Mouse (Mus musculus) c-Kit-positive CD71-negative TER-119-negative erythroid progenitor cells, embryonic 14.5 days (primary cell): Measurements from ENCODE around the gene Nabp1.
A peak's percentile ranks its signal among the peaks of the same experiment; 100 is the strongest.

Source experiments
- DNase-seq: peaks from one replicate; pipeline ENCODE4 v3.0.0-alpha.2; 2013; ENCODE audit warnings: low read depth

Gene Nabp1

DNA sequence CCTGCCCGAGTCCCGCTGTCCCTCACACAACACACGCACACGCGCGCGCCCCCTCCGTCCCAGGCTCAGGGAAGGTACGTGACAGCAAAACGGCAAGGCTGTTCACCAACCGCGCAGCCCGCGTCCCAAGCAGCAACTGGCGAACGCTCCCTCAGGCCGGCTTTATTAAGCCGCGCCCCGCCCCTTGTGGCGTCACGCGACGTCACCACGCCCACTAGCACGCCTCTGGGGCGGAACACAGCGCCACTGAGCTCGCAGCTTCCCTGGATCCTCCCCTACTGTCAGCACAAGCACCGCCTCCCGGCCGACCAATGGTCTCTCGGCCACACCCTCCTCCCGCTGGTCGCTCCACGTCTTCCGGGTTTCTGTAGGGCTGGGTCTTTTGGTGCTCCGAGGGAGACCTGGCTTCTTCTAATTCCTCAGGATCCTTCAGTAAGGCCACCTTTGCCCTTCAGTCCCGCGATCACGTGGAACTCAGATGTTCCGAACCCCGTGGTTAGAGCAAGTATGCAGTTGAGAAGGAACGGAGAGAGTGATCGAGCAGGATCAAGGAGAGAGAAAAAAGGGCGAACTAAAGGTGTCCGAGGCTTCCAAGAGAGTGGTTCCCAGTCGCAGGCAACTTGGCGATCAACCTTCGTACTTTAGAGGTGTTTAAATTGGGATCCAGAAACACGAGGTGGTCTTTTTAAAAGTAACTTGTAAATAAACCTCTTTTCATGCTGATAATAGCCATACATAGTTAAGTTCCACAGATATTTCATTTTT is at the start of gene Nabp1:
Gene Nabp1, minus strand, starts transcription at position 164 of the 765 bp plus-strand sequence.
- DNase-seq = peak; percentile 95

DNA sequence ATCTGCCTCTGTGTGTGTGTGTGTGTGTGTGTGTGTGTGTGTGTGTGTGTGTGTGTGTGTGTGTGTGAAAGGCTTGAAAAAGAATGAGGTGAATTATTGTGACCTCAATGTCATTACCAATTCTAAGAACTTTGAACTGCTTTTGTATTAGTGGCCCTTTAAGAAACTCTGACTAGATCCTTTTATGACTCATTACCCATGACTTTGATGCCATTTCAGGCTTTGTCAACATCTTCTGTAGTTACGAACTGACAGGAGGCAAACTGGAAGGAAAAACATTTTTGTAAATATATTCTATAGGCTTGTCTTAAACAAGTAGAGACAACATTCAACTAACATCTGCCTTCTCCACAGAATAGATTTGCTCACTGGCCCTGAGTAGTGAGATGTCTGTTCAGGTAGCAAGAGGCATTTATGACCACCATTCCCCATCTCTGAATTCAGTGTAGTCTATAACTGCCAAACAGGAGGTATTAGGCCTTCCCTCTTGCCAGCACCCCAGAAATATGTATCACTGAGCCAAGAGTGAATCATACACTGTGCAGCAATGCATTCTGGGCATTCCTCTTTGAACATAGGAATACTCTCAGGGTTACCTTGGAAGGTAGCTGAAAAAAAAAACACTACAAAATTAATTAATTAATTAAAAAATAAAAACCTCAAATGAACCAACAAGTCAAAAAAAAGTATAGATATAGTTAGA is 47.5 kb upstream of the Nabp1 start:
- no peak for DNase-seq

DNA sequence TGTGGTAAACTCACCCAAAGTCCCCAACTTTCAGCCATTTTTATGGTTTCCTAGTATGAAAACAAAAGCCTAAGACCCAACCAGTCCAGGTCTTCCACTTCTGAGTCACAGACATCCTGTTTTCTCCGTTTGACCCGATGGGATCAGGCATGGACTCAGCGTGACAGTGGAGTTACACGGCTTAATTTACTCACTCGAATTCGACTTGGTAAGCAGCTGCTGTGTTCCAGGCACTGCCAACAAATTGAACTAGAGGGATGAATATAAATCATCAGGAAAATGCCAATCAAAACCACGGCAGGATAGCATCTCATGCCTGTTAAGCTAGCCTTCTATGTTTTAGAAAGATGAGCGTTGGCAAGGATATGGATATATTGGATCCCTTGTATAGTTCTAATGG is 43.4 kb upstream of the Nabp1 start:
- no peak for DNase-seq

DNA sequence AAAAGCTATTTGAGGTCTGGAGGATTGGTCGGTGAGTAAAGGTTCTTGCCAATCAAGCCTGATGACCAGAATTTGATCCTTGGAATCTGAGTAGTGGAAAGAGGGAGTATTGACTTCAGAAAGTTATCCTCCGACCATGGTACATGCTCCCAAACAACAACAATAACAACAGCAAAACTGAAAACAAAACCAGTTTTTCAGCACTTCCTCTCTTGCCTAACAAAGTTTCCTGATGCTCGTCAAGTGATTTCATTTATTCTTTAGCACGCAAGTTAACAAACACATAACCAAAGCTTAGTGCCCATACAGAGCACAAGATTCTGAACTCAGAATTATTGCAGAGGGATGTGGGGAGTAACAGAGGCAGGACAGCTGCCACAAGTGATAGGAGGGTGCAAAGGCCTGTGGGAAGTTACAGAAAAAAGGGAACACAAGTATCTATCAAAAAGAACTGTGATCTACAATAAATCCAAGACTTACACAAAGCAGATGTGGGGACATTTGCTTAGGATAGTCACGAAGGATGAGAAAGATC is 42.1 kb upstream of the Nabp1 start:
- no peak for DNase-seq

DNA sequence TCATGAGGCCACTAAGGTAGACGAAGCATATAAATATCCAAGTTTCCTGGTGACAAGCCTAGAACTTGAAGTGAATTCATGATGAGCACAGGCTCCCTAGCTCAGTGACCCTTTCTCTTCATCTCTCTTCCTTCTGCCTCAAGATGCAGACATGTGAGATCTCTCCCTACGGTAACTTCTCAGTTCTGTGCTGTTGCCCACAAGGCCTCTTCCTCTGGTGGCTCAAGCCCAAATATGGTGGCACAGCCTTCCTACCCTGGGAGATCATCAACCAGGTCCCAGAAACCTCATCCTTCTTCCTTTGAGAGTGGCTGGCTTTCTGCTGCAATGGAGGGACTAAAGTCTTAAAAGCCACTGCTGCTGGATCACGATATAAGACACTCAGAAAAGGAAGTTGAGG is 40.9 kb upstream of the Nabp1 start:
- no peak for DNase-seq

DNA sequence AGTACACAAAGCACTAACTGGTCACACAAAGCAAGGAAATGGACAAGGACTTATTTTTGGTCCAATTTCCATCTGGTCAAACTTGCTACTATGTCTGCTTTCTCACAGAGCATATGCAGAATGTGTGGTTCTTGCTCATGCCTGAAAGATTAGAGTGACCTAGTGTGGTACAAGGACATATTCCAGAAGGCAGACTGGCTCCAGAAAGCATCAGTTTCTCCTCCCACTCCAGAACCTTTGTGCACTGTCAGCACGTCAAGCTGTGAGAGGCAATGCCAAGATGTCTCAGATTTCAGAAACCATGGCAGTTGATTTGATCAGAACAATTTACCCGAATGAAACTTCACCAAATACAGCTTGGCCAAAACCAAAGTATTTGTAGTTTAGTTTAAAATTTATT is 37.4 kb upstream of the Nabp1 start:
- DNase-seq = no peak

DNA sequence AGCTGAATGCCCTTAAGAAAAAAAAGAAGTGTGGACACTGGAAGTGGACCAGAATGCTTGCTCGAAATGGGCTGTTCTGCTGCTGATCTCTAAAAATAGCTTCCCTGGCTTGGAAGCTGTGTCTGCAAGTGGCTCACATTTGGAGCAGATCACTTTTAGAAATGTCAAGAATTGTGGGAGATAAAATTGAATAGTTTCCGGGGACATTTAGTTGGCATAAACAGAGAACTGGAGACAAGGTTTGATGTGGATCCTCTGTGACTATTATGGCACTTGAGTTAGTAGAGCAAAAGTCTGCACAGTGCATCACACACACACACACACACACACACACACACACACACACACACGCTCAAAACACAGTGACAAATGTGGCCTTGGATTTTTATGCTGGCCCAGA is 36.8 kb upstream of the Nabp1 start:
- no peak for DNase-seq

DNA sequence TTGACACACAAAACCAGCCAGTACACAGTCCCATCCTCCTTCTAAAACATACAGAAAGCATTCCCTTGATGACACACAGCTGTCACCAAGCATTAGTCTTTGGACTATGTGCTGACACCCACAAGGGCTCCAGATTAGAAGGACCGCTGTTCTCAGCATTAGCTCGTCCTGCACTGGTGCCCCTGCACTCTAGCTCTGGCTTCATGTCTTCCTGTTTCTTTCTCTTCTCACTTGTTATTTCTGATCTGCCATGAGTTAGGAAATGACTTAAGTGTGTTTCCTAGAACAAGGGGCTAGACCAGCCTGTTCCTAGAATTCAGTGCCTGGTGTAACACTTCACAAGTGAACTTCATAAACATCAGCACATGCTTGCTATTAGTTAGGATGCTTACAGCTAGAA is 36.2 kb upstream of the Nabp1 start:
- no peak for DNase-seq

DNA sequence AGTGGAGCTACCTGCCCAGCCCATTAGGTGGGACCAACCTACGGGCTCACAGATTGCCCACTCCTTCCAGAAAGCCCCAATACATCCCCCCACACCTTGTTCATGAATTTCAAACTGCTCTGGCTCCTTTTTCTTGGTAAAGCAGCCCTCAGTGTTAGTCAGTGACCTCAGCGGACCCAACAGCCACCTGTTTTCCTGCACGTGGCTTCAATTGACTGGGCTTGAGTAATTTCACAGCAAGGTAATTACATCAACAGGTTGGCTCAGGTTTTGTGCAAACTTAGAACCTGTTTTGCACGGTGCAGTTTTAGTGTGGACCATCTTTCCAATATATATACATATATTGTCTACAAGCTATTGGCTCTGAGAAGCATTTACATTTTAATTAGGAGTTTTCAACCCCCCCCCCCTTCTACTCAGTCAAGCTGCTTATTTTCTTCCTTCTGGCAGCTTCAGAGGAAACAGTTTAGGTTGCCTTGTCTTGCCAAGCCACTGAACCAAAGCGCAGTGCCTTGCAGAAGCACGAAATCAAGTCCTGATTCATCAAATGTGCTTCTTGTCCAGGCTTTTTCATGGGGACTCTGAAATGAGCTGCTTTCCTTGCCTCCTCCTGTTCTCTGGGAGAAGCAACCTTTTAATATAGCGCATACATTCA is 35.0 kb upstream of the Nabp1 start:
- DNase-seq = no peak

DNA sequence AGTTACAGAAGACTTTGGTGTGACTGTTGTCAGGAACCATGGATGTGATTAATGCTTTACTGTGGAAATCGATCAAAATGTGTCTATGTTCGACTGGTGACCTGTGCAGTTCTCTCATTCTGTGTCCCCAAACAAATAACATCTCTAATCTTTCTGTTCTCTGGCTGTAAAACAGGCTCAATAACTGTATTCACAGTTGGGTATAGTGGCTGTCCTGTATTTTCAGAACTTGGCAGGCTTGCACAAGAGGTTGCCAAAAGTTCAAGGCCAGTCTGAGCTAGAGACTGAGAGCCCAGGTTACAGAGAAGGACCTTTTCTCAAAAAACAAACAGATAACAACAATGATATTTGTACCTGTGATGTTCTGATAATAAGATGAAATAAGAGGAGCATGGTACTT is 34.1 kb upstream of the Nabp1 start:
- DNase-seq = no peak

DNA sequence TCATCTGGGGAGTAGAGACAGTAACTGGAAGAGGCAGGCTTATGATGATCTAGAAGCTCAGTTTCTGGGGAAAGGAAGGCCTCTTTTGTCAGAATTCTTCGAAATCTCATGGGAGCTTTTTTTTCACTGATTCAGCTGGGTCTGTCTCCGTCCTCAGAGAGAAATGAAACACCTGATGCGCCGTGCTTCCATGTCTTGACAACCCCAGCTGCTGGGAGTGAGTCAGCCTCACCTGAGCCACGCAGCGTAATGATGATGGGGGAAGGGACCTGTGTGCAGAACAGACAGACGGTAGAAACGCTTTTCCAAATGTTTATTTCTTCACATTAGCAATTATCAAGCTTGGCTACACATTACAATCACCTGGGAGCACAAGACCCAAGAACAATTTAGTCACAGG is 31.6 kb upstream of the Nabp1 start:
- no peak for DNase-seq

DNA sequence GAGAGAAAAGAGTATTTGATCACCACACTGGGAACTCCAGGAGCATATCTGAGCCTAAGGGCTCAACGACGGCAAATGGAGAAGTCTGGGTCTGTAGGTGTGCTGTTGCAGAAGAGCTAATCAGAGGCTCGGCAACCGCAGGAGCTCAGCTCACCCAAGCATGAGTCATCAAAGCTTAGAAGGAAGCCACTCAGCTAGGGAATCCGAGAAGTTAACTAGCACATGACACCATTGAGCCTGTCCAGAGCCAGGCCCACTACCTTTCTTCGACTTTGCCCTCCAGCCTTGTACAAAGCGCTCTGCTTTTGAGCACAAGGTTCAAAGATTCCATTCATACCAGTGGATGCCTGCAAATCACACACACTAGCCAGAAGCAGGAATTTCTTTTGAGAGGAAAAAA is 30.9 kb upstream of the Nabp1 start:
- DNase-seq = peak; percentile 70

DNA sequence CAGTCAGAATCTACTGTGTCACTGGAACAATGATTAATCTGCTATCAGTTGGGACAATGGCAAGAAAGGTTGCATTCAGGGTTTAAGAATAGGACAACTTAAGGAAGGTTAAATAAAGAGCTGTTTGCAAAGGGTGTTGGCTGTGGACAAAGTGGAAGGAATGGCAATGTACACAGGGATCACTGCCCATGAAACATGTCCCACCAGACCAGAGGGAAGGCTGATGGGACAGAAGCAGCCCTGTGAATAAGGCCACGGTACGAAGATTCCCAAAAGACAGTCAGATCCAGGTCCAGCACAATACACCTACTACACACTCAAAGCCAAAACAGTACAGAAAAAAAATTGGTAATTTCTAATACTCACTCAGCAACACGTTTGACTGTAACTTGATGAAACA is 30.3 kb upstream of the Nabp1 start:
- no peak for DNase-seq

DNA sequence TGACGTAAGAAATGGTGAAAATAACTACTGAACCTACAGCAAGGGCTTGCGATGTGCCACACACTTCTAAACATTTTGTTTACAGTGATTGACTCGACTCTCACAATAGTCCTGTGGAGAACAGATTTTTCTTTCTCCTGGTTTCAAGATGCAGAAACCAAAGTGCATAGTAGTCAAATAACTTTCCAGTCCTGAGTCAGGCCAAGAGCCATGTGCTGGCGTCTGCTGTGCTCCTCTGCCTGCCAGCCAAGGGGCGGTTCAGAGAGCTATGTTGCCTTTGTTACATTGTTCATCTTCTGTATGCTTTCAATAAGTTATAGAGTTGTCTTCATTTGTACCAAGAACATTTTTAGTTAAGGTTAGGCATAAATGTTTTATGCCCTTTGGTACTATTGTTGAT is 29.2 kb upstream of the Nabp1 start:
- no peak for DNase-seq

DNA sequence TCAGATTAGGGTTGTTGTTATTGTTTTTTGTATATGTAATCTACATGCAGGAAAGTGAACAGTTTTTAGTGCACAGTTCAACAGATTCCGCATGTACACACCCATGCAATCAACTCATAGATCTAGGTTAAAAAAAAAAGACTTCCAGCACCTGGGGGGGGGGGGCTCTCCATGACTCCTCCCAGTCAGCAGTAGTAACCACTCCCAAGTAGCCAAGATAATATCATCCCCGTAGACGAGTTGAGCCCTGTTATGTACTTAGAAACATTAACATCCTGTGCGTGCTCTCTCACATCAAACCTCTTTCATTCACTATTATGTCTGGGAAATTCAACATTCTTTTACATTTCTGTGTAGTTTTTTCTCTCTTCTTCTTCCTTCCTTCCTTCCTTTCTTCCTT is 28.0 kb upstream of the Nabp1 start:
- no peak for DNase-seq

DNA sequence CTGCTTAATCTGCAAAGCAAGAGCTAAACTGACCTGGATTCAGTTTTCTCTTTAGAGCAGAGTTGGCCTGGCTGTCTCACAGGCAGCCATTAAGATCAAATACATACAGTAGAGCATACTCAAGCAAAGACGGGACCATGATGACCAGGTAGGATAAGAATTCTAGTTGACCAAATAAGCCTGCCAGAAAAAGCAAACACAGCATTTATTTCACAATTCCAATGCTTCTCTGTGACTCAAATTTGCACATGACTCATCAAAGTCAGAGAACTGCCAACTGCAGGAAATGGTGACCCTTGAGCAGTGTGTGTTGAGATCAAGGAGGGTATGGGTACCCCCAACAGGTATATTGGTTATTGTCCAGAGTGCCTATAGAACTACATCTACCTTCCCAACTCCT is 27.4 kb upstream of the Nabp1 start:
- no peak for DNase-seq

DNA sequence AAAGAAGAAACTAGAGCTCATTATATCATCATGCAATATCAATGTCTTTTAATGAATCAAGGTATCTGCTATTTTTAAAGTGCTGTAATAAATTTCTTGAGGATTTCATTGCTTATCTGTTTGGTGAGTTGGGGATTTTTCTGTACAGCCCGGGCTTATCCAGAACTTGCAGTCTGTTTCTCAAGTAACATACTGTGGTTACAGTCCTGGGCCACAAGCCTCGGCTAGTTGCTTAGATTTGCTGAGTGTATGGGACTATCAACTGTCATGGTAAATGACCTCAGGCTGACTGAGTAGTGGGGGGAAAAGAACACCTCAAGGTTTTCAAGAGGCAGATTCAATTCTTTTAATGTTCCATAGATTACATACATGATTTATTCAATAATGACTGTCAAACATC is 24.8 kb upstream of the Nabp1 start:
- no peak for DNase-seq

DNA sequence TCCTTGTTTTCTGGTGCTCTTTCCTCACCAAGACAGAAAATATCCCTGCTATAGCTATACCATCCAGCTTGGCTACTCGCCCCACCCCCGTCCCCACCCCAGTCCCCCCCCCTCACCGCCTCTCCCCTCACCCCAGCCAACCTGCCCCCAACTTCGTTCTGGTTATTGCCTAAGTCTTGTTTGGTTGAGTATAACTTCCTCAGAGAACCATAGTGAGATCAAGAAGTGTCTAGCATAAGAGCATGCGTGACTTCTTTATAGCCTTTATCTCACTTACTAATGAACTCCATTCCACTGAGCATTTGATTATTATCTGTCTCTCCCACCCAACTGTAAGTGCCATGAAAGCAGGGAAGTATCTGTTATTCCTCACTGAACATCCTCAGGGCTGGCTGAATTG is 24.1 kb upstream of the Nabp1 start:
- no peak for DNase-seq

DNA sequence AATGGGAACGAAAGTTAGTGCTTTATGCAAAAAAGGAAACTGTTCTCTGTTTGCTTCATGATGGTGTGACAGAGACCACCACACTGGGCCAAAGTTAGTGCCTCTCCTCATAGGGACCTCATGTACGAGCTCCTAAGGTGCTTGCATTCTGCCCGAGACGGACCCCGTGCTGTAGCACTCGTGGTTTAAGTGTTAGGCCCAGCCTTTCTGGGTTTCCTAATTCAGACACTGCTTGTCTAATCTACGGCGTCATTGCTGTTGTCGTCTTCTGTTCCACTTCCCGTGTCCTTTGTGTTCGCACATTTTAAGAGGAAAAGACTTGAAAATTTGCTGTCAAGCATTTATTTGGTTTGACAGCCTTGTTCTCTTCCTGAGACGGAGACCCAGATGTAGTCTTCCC is 23.0 kb upstream of the Nabp1 start:
- DNase-seq = no peak

DNA sequence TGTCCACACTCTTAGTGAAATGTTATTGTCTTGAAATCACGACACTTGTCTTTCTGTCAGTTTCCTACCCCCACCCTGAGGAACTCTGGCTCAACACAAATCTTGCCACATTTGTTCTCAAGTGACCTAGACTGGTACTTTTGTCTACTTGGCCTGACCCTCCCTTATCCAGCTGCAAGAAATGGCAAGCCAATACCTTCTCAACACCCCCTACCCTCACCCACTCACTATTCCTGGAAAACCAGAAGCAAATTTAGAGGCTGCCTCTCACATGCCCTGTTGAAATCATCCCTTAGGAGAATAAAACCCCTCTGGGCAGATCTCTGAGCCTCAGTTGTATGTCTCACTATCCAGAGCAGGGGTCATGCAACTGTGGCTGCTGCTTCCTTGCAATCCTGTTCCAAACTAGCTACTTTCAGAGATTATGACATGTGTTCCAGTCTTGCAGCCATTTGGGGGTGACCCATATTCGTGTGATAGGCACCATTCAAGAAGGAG is 20.4 kb upstream of the Nabp1 start:
- DNase-seq = no peak

DNA sequence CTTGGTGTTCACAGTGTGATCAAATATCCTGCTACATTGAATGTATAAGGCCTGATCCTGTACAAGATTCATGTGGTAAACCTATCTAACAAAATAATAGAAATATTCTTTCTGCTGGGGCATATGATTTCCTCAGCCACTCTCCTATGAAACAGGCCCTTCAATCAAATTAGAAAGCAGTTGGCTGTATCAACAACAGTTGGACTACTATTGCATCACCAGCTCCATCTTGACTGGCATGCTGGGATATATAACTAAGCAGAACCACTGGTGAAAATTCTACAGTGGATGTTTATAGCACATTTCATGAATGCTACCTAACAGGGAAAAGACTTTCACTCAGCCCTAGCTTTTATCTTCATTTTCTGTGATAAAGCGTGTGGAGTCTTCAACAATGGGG is 17.9 kb upstream of the Nabp1 start:
- DNase-seq = no peak

DNA sequence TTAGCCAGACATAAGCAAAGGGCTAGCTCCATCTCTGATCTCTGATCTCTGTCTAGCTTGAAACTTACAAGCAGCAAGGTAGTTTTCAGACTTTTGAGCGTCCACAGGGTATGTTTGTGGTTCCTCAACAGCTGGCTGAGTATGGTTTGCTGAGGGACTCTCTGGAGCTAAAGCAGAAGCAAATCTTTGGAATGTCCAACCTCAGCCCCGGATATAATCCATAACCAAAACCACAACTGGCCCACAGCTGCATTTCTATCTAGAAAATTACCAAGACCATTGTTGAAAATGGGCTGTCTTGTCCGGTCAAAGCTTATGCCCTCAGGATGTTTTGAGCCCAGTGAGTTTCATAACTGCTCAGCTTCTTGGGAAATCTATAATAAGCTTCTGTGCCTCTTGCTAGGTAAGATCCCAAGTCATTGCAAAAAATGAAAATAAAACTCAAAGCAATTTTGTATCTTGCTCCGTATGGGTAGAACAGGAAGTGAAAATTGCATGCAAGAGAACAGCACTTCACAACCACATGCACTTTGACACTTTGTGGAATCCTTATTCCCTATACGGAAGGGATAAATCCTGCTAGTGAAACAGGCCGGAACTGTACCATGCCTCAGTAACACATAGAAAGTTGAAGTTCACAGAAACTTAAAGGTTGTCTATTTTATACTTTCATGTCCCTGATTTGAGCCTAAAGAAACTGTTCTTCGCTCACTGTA is 15.5 kb upstream of the Nabp1 start:
- DNase-seq = no peak
